Mouse (Mus musculus): ENCODE results near the gene Ppp1r16b.
"Not testable (repeated sequence)": the region's sequence is repeated elsewhere in the genome, so short reads cannot be mapped to it uniquely, and the experiment has no call there.

The Ppp1r16b gene

GRCm38 (mm10) chr2:158722991-158723551 is 57.9 kb downstream of the Ppp1r16b start:
- DNase-seq (ENCODE audit: low read depth, low spot score) = no peak

GRCm38 (mm10) chr2:158723806-158724205 is 58.6 kb downstream of the Ppp1r16b start:
- DNase-seq (ENCODE audit: low read depth, low spot score) = no peak

GRCm38 (mm10) chr2:158726252-158726651 is 61.1 kb downstream of the Ppp1r16b start:
- DNase-seq (ENCODE audit: low read depth, low spot score) = no peak

GRCm38 (mm10) chr2:158728061-158728815 is 63.0 kb downstream of the Ppp1r16b start:
- peak; percentile 41 for DNase-seq (ENCODE audit: low read depth, low spot score)

GRCm38 (mm10) chr2:158730896-158731295 is 65.7 kb downstream of the Ppp1r16b start:
- no peak for DNase-seq (ENCODE audit: low read depth, low spot score)

- no peak for DNase-seq (ENCODE audit: low read depth, low spot score)
Observed at GRCm38 (mm10) chr2:158732521-158732920, 67.3 kb downstream of the Ppp1r16b start.

- DNase-seq (ENCODE audit: low read depth, low spot score) = no peak
Observed at GRCm38 (mm10) chr2:158733136-158733535, 67.9 kb downstream of the Ppp1r16b start.

GRCm38 (mm10) chr2:158733914-158734313 is 68.7 kb downstream of the Ppp1r16b start:
- DNase-seq (ENCODE audit: low read depth, low spot score) = no peak

- no peak for DNase-seq (ENCODE audit: low read depth, low spot score)
Observed at GRCm38 (mm10) chr2:158734500-158735152, 69.4 kb downstream of the Ppp1r16b start.

- no peak for DNase-seq (ENCODE audit: low read depth, low spot score)
Observed at GRCm38 (mm10) chr2:158735340-158735739, 70.1 kb downstream of the Ppp1r16b start.

GRCm38 (mm10) chr2:158736247-158736646 is 71.0 kb downstream of the Ppp1r16b start:
- DNase-seq (ENCODE audit: low read depth, low spot score) = not testable (repeated sequence)

GRCm38 (mm10) chr2:158738591-158738990 is 73.4 kb downstream of the Ppp1r16b start:
- no peak for DNase-seq (ENCODE audit: low read depth, low spot score)

GRCm38 (mm10) chr2:158739113-158739512 is 73.9 kb downstream of the Ppp1r16b start:
- no peak for DNase-seq (ENCODE audit: low read depth, low spot score)

GRCm38 (mm10) chr2:158741011-158741501 is 75.9 kb downstream of the Ppp1r16b start:
- DNase-seq (ENCODE audit: low read depth, low spot score) = no peak

- DNase-seq (ENCODE audit: low read depth, low spot score) = no peak
Observed at GRCm38 (mm10) chr2:158742431-158742830, 77.2 kb downstream of the Ppp1r16b start.

GRCm38 (mm10) chr2:158743518-158744141 is 78.4 kb downstream of the Ppp1r16b start:
- DNase-seq (ENCODE audit: low read depth, low spot score) = no peak

GRCm38 (mm10) chr2:158745049-158745482 is 79.9 kb downstream of the Ppp1r16b start:
- DNase-seq (ENCODE audit: low read depth, low spot score) = peak; percentile 64

GRCm38 (mm10) chr2:158746164-158746563 is 81.0 kb downstream of the Ppp1r16b start:
- DNase-seq (ENCODE audit: low read depth, low spot score) = no peak

GRCm38 (mm10) chr2:158749366-158749765 is 84.2 kb downstream of the Ppp1r16b start:
- no peak for DNase-seq (ENCODE audit: low read depth, low spot score)

GRCm38 (mm10) chr2:158760231-158760630 is 95.0 kb downstream of the Ppp1r16b start:
- DNase-seq (ENCODE audit: low read depth, low spot score) = no peak

- DNase-seq (ENCODE audit: low read depth, low spot score) = no peak
Observed at GRCm38 (mm10) chr2:158762339-158762738, 97.1 kb downstream of the Ppp1r16b start.

GRCm38 (mm10) chr2:158767742-158768339 is 102.6 kb downstream of the Ppp1r16b start, which contains the start of gene Fam83d:
Gene Fam83d (plus strand): TSS chr2:158768093.
- peak; percentile 100 for DNase-seq (ENCODE audit: low read depth, low spot score)
